In the genomic region with DNA sequence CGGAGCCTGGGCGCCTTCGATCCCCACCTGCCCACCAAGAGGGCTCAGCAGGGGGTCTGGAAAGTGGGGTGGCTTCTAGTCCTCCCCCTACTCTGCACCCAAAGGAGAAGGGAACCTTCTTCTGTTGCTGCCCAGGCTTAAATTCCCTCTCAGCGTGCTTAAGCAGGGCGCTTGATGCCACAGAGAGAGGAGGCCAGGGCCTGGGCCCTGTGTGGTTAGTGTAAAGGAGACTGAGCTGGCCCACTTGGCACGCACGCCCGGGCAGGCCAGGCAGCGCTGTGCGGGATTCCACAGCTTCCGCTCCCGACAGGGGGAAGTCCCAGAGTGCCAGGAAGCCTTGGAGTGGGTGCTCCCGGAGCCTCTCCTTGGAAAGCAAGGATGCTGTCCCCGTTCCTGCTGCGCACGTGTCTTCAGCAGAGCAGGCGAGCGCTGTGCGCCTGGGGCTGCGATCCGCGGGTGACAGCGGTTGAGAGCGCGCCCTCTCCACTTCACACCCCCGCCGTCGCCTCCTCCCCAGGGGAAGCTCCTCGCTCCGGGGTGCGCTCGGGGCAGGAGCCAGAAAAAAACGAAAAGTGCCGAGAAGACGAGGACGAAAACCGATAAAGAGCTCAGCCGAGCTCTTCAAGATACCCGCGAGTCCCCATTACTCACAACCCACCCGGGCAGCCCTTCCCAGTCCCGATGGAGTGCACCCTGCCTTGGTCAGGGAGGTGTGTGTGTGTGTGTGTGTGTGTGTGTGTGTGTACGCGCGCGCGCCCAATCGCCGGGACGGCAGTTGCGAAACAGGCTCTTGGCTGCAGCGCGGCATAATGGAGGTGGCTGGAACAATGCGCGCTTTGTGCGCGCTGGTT, we compare ENCODE assay signal across 8 mouse cellular contexts.
DNase-seq lines count a peak whose midpoint lies in the region; ATAC-seq and TF ChIP-seq lines count a peak whose summit lies in the region.

No protein-coding gene starts in this region.

- peak overlapping the region; percentile 86 for H3K27ac ChIP-seq in embryonic facial prominence, embryonic 15.5 days (replicated peaks)
- peak overlapping the region; percentile 93 for H3K27ac ChIP-seq in heart, embryonic 11.5 days (ENCODE audit: low read depth, low read length)
- peak overlapping the region; percentile 93 for H3K27ac ChIP-seq in kidney, embryonic 15.5 days
- peak overlapping the region; percentile 65 for H3K27ac ChIP-seq in midbrain, postnatal 0 days (ENCODE audit: low read depth, low read length)
- peak overlapping the region; percentile 90 for H3K27ac ChIP-seq in stomach, embryonic 15.5 days

- no peaks in the 10 kb centered on the region for H3K9me3 ChIP-seq in embryonic facial prominence, embryonic 15.5 days (replicated peaks)
- no peaks in the 10 kb centered on the region for H3K9me3 ChIP-seq in heart, embryonic 11.5 days (replicated peaks; ENCODE audit: control insufficient read depth, low read length)
- H3K9me3 ChIP-seq in kidney, embryonic 15.5 days (replicated peaks) = no peaks in the 10 kb centered on the region
- no peaks in the 10 kb centered on the region for H3K9me3 ChIP-seq in midbrain, postnatal 0 days (ENCODE audit: low read length)
- H3K9me3 ChIP-seq in stomach, embryonic 15.5 days = no peaks in the 10 kb centered on the region

- no peak for TF ChIP-seq CTCF in midbrain, postnatal 0 days (IDR thresholded peaks at IDR 0.05)

- H3K4me3 ChIP-seq in embryonic facial prominence, embryonic 15.5 days (replicated peaks) = peak overlapping the region; percentile 48
- peak overlapping the region; percentile 47 for H3K4me3 ChIP-seq in heart, embryonic 11.5 days (ENCODE audit: low read depth, low read length)
- H3K4me3 ChIP-seq in kidney, embryonic 15.5 days (replicated peaks) = peak overlapping the region; percentile 49
- H3K4me3 ChIP-seq in midbrain, postnatal 0 days (ENCODE audit: low read depth, low read length) = peak overlapping the region; percentile 39
- peak overlapping the region; percentile 47 for H3K4me3 ChIP-seq in stomach, embryonic 15.5 days (replicated peaks)

- peak; percentile 74 for DNase-seq in A20 (ENCODE audit: low read depth, low spot score)
- peak; percentile 72 for DNase-seq in adrenal gland, postnatal 14 days
- DNase-seq in liver = peak; percentile 71
- DNase-seq in midbrain, postnatal 0 days (ENCODE audit: low spot score) = peak; percentile 71

- H3K4me1 ChIP-seq in embryonic facial prominence, embryonic 15.5 days = peaks cover 41% of the 10 kb centered on the region
- H3K4me1 ChIP-seq in heart, embryonic 11.5 days (ENCODE audit: control insufficient read depth, insufficient read depth, low read length) = peaks cover 36% of the 10 kb centered on the region
- peaks cover 64% of the 10 kb centered on the region for H3K4me1 ChIP-seq in kidney, embryonic 15.5 days
- no peaks in the 10 kb centered on the region for H3K4me1 ChIP-seq in midbrain, postnatal 0 days (ENCODE audit: insufficient read depth, low read length)
- peaks cover 21% of the 10 kb centered on the region for H3K4me1 ChIP-seq in stomach, embryonic 15.5 days

- peaks cover 60% of the 10 kb centered on the region for H3K27me3 ChIP-seq in embryonic facial prominence, embryonic 15.5 days
- H3K27me3 ChIP-seq in heart, embryonic 11.5 days (ENCODE audit: control insufficient read depth, insufficient read depth, low read length) = peaks cover 49% of the 10 kb centered on the region
- H3K27me3 ChIP-seq in kidney, embryonic 15.5 days = peaks cover 83% of the 10 kb centered on the region
- H3K27me3 ChIP-seq in midbrain, postnatal 0 days (ENCODE audit: insufficient read depth, low read length) = peaks cover 10% of the 10 kb centered on the region; the same call in 1 of the 2 replicates
- peaks cover 33% of the 10 kb centered on the region; the same call in 1 of the 2 replicates for H3K27me3 ChIP-seq in stomach, embryonic 15.5 days (replicated peaks)

- H3K36me3 ChIP-seq in embryonic facial prominence, embryonic 15.5 days = no peaks in the 10 kb centered on the region
- no peaks in the 10 kb centered on the region for H3K36me3 ChIP-seq in heart, embryonic 11.5 days (ENCODE audit: control insufficient read depth, insufficient read depth, low read length)
- no peaks in the 10 kb centered on the region for H3K36me3 ChIP-seq in kidney, embryonic 15.5 days
- no peaks in the 10 kb centered on the region for H3K36me3 ChIP-seq in midbrain, postnatal 0 days (ENCODE audit: insufficient read depth, low read length)
- H3K36me3 ChIP-seq in stomach, embryonic 15.5 days = no peaks in the 10 kb centered on the region

- H3K9ac ChIP-seq in embryonic facial prominence, embryonic 15.5 days = peak overlapping the region; percentile 15
- H3K9ac ChIP-seq in heart, embryonic 11.5 days (ENCODE audit: low read depth, low read length) = peak overlapping the region; percentile 72
- H3K9ac ChIP-seq in kidney, embryonic 15.5 days = peak overlapping the region; percentile 41
- peak overlapping the region; percentile 46; the same call in 1 of the 2 replicates for H3K9ac ChIP-seq in midbrain, postnatal 0 days (replicated peaks; ENCODE audit: low read length, poor library complexity, severe bottlenecking)
- peak overlapping the region; percentile 19; the same call in 1 of the 2 replicates for H3K9ac ChIP-seq in stomach, embryonic 15.5 days

- peak; percentile 52 for ATAC-seq in embryonic facial prominence, embryonic 15.5 days (ENCODE audit: insufficient number of reproducible peaks, low FRiP score, low TSS enrichment, low read depth)
- peak; percentile 23 for ATAC-seq in heart, embryonic 11.5 days (replicated peaks; ENCODE audit: insufficient number of reproducible peaks, low FRiP score, low TSS enrichment)
- peak; percentile 15 for ATAC-seq in kidney, embryonic 15.5 days (replicated peaks; ENCODE audit: low FRiP score)
- ATAC-seq in midbrain, postnatal 0 days (ENCODE audit: low FRiP score) = peak; percentile 68
- peak; percentile 42 for ATAC-seq in stomach, embryonic 15.5 days (ENCODE audit: insufficient read depth, low FRiP score, low read depth)

- 2% methylated on average over 56 of the region's 57 CpGs for WGBS in embryonic facial prominence, embryonic 15.5 days
- 1% methylated on average over 57 of the region's 57 CpGs for WGBS in heart, embryonic 11.5 days (ENCODE audit: insufficient replicate concordance)
- 4% methylated on average over 51 of the region's 57 CpGs for WGBS in kidney, embryonic 15.5 days
- WGBS in midbrain, postnatal 0 days = 3% methylated on average over 41 of the region's 57 CpGs
- WGBS in stomach, embryonic 15.5 days = 2% methylated on average over 56 of the region's 57 CpGs

- H3K4me2 ChIP-seq in embryonic facial prominence, embryonic 15.5 days (replicated peaks) = peak overlapping the region; percentile 69
- H3K4me2 ChIP-seq in heart, embryonic 11.5 days = peak overlapping the region; percentile 72
- peak overlapping the region; percentile 71 for H3K4me2 ChIP-seq in kidney, embryonic 15.5 days
- peak overlapping the region; percentile 60 for H3K4me2 ChIP-seq in midbrain, postnatal 0 days (ENCODE audit: low read depth, low read length, poor library complexity, severe bottlenecking)
- peak overlapping the region; percentile 73 for H3K4me2 ChIP-seq in stomach, embryonic 15.5 days

Comparison
In these comparisons a context has a peak if more than half of its experiments do, and no peak if none do; other contexts are left out.
1. Peak in every context shown above with its lines: DNase-seq, ATAC-seq, H3K4me3 ChIP-seq and H3K27ac ChIP-seq.
2. ATAC-seq: peak in every context shown above with its lines; median percentile 68 in midbrain, postnatal 0 days; 52 in embryonic facial prominence, embryonic 15.5 days; 42 in stomach, embryonic 15.5 days; 23 in heart, embryonic 11.5 days; 15 in kidney, embryonic 15.5 days.
3. H3K9ac ChIP-seq: peak in every context shown above with its lines; median percentile 72 in heart, embryonic 11.5 days; 46 in midbrain, postnatal 0 days; 41 in kidney, embryonic 15.5 days; 19 in stomach, embryonic 15.5 days; 15 in embryonic facial prominence, embryonic 15.5 days.